Mouse (Mus musculus) forebrain, embryonic 11.5 days (tissue): ENCODE results near the gene Fut1. TPM values are rescaled to one million over a fixed set of nuclear protein-coding genes. Genes with fewer than 3 reads are reported as not detected.

Experiments
- ATAC-seq: fragments of 200-750 bp; cut with Nextera tagmentation; replicated peaks from 2 replicates; pipeline ENCODE4 v1.8.0; 2017; ENCODE audit warnings: moderate TSS enrichment; ENCODE audit not compliant: low FRiP score
- DNase-seq: peaks from one replicate; pipeline ENCODE4 v3.0.0-alpha.2; 2017; ENCODE audit warnings: low spot score
- H3K27ac ChIP-seq: fragments of 300-500 bp; sonication (generic); 2 replicates; pipeline ENCODE4 v1.5.1; 2014; ENCODE audit warnings: low read depth, low read length
- H3K27me3 ChIP-seq: fragments of 300-500 bp; sonication (generic); 2 replicates; pipeline ENCODE4 v1.6.1; 2014; ENCODE audit warnings: mild to moderate bottlenecking, low read length, mixed read lengths; ENCODE audit not compliant: control insufficient read depth, insufficient read depth
- H3K36me3 ChIP-seq: fragments of 300-500 bp; sonication (generic); 2 replicates; pipeline ENCODE4 v1.6.1; 2014; ENCODE audit warnings: mild to moderate bottlenecking, low read length, moderate library complexity, mixed read lengths; ENCODE audit not compliant: control insufficient read depth, insufficient read depth
- H3K4me1 ChIP-seq: fragments of 300-500 bp; sonication (generic); replicated peaks from 2 replicates; pipeline ENCODE4 v1.6.1; 2014; ENCODE audit warnings: low read length, mixed read lengths; ENCODE audit not compliant: control insufficient read depth, insufficient read depth
- H3K4me2 ChIP-seq: fragments of 300-500 bp; sonication (generic); 2 replicates; pipeline ENCODE4 v1.6.1; 2014; ENCODE audit warnings: low read depth, mild to moderate bottlenecking, low read length, moderate library complexity, mixed read lengths; ENCODE audit not compliant: severe bottlenecking
- H3K4me3 ChIP-seq: fragments of 300-500 bp; sonication (generic); 2 replicates; pipeline ENCODE4 v1.5.1; 2014; ENCODE audit warnings: low read depth, low read length
- H3K9ac ChIP-seq: fragments of 300-500 bp; sonication (generic); 2 replicates; pipeline ENCODE4 v1.6.1; 2014; ENCODE audit warnings: low read length
- H3K9me3 ChIP-seq: fragments of 300-500 bp; sonication (generic); 2 replicates; pipeline ENCODE4 v1.6.1; 2016; ENCODE audit warnings: low read length, mixed read lengths; ENCODE audit not compliant: control insufficient read depth
- WGBS: fragments of 180-500 bp; shearing (Covaris S2); extraction: QIAGEN DNeasy Blood & Tissue Kit; methylation state at CpG from one replicate; pipeline ENCODE4 v1.1.7; 2014; 5-methylcytosine and 5-hydroxymethylcytosine counted together
- polyA plus RNA-seq: library from polyadenylated mRNA; unstranded; fragments of >200 nt; fragmentation: Nextera tagmentation; extraction: Ambion mirVana; gene quantifications from 2 replicates; pipeline ENCODE4 v1.2.1, GENCODE M21; 2014

The Fut1 gene
- polyA plus RNA-seq, 1 experiment from 2014 or later: not detected

GRCm38 (mm10) chr7:45596107-45596506 lies 21.0 kb upstream of the Fut1 start:
- Histone ChIP-seq H3K27ac (no peak overlapping the region), H3K9me3 (no peaks in the 10 kb centered on the region), H3K4me1 (no peaks in the 10 kb centered on the region), H3K36me3 (no peaks in the 10 kb centered on the region), H3K27me3 (no peaks in the 10 kb centered on the region), H3K4me3 (no peak overlapping the region), H3K9ac (no peak overlapping the region), H3K4me2 (no peak overlapping the region)
- no peak for ATAC-seq
- DNase-seq: no peak
- WGBS: 82% methylated on average over 1 of the region's 1 CpGs

GRCm38 (mm10) chr7:45597013-45597412 lies 20.1 kb upstream of the Fut1 start:
- no peak overlapping the region for H3K4me3 ChIP-seq
- no peaks in the 10 kb centered on the region for H3K27me3 ChIP-seq
- no peak overlapping the region for H3K27ac ChIP-seq
- DNase-seq (no peak), ATAC-seq (no peak)
- no peaks in the 10 kb centered on the region for H3K4me1 ChIP-seq
- H3K4me2 ChIP-seq: no peak overlapping the region
- no peaks in the 10 kb centered on the region for H3K9me3 ChIP-seq
- H3K36me3 ChIP-seq: no peaks in the 10 kb centered on the region
- no peak overlapping the region for H3K9ac ChIP-seq
- 90% methylated on average over 5 of the region's 5 CpGs for WGBS

GRCm38 (mm10) chr7:45597527-45597926 lies 19.6 kb upstream of the Fut1 start:
- Histone ChIP-seq H3K36me3 (no peaks in the 10 kb centered on the region), H3K27ac (no peak overlapping the region), H3K9me3 (no peaks in the 10 kb centered on the region), H3K9ac (no peak overlapping the region), H3K4me2 (no peak overlapping the region), H3K27me3 (no peaks in the 10 kb centered on the region), H3K4me3 (no peak overlapping the region), H3K4me1 (no peaks in the 10 kb centered on the region)
- 92% methylated on average over 6 of the region's 6 CpGs for WGBS
- ATAC-seq (no peak), DNase-seq (no peak)

GRCm38 (mm10) chr7:45598960-45599879 lies 17.9 kb upstream of the Fut1 start:
- WGBS: 51% methylated on average over 18 of the region's 18 CpGs
- H3K4me2 ChIP-seq: no peak overlapping the region
- ATAC-seq: no peak
- no peak overlapping the region for H3K4me3 ChIP-seq
- no peaks in the 10 kb centered on the region for H3K4me1 ChIP-seq
- no peak overlapping the region for H3K9ac ChIP-seq
- no peaks in the 10 kb centered on the region for H3K36me3 ChIP-seq
- no peaks in the 10 kb centered on the region for H3K9me3 ChIP-seq
- no peaks in the 10 kb centered on the region for H3K27me3 ChIP-seq
- no peak for DNase-seq
- no peak overlapping the region for H3K27ac ChIP-seq

GRCm38 (mm10) chr7:45605704-45606289 lies 11.3 kb upstream of the Fut1 start:
- DNase-seq: no peak
- Histone ChIP-seq H3K36me3 (no peaks in the 10 kb centered on the region), H3K27me3 (no peaks in the 10 kb centered on the region), H3K9me3 (no peaks in the 10 kb centered on the region), H3K9ac (no peak overlapping the region), H3K4me3 (no peak overlapping the region), H3K4me2 (no peak overlapping the region), H3K27ac (no peak overlapping the region), H3K4me1 (no peaks in the 10 kb centered on the region)
- ATAC-seq: no peak
- 81% methylated on average over 9 of the region's 9 CpGs for WGBS

GRCm38 (mm10) chr7:45609511-45609910 lies 7.6 kb upstream of the Fut1 start:
- DNase-seq (no peak), ATAC-seq (no peak)
- Histone ChIP-seq H3K27me3 (no peaks in the 10 kb centered on the region), H3K4me2 (no peak overlapping the region), H3K27ac (no peak overlapping the region), H3K9me3 (no peaks in the 10 kb centered on the region), H3K36me3 (no peaks in the 10 kb centered on the region), H3K9ac (no peak overlapping the region), H3K4me1 (no peaks in the 10 kb centered on the region), H3K4me3 (no peak overlapping the region)
- 79% methylated on average over 1 of the region's 1 CpGs for WGBS

GRCm38 (mm10) chr7:45616277-45616676 lies 812 bp upstream of the Fut1 start:
- Histone ChIP-seq H3K4me3 (no peak overlapping the region), H3K27ac (no peak overlapping the region), H3K36me3 (no peaks in the 10 kb centered on the region), H3K9ac (no peak overlapping the region), H3K4me1 (no peaks in the 10 kb centered on the region), H3K4me2 (no peak overlapping the region), H3K27me3 (peaks cover 20% of the 10 kb centered on the region), H3K9me3 (no peaks in the 10 kb centered on the region)
- ATAC-seq: no peak
- WGBS: 29% methylated on average over 6 of the region's 6 CpGs
- no peak for DNase-seq

- Histone ChIP-seq H3K9ac (no peak overlapping the region), H3K4me1 (no peaks in the 10 kb centered on the region), H3K4me2 (no peak overlapping the region), H3K27ac (no peak overlapping the region), H3K4me3 (no peak overlapping the region), H3K36me3 (no peaks in the 10 kb centered on the region), H3K9me3 (no peaks in the 10 kb centered on the region), H3K27me3 (peaks cover 20% of the 10 kb centered on the region)
- WGBS: 82% methylated on average over 5 of the region's 5 CpGs
- DNase-seq: no peak
- no peak for ATAC-seq
Observed at GRCm38 (mm10) chr7:45618316-45618715, 1.2 kb downstream of the Fut1 start.
